Mouse (Mus musculus) testis, adult 2 months (tissue): ENCODE measurements around the gene Hsd11b2.

Source experiments
- CTCF ChIP-seq: fragments of 200-500 bp; IDR thresholded peaks from 2 replicates; pipeline ENCODE4 v1.5.1; 2012; ENCODE audit warnings: low read depth, mild to moderate bottlenecking, inconsistent platforms, low read length, moderate library complexity; ENCODE audit not compliant: control insufficient read depth, insufficient read depth, insufficient replicate concordance
- POLR2A ChIP-seq: fragments of 200-500 bp; IDR thresholded peaks from 2 replicates; pipeline ENCODE4 v1.6.1; 2012; ENCODE audit warnings: low read depth, mild to moderate bottlenecking, inconsistent platforms, low read length, moderate library complexity; ENCODE audit not compliant: control insufficient read depth

- TF ChIP-seq CTCF (no peak), POLR2A (no peak)
Observed at GRCm38 (mm10) chr8:105521061-105521460, 2.5 kb downstream of the Hsd11b2 start.
